In genomic region chr12:84053679-84054391, GRCm38 (mm10) we compare ENCODE assay signal across 9 mouse cellular contexts. TPM values are rescaled to one million over a fixed set of nuclear protein-coding genes. Genes with fewer than 3 reads are reported as not detected.
DNase-seq lines count a peak whose midpoint lies in the region; ATAC-seq and TF ChIP-seq lines count a peak whose summit lies in the region.
"Had no signal": no experiment of that assay in that cellular context is flagged by ENCODE, and none has a peak within 500 bp of the region (broad histone marks: within the 10 kb centered on the region; RNA-seq: fewer than 3 reads in every experiment).

No protein-coding gene starts in this region.

- peak in 1 of 2 experiments; percentile 35 for DNase-seq in layer of hippocampus, adult 2 months (ENCODE audit: low spot score in 2 of 2)
- no peak for DNase-seq in layer of hippocampus, adult 9-11 months
- DNase-seq in embryo, embryonic 9.5 days (ENCODE audit: extremely low spot score), result peak; percentile 29
- DNase-seq in spleen, postnatal 14 days (ENCODE audit: low spot score in 2 of 2), result no peak
- DNase-seq in thymus, postnatal 36 days, result no peak

- H3K27me3 ChIP-seq in hindbrain, embryonic 12.5 days, result peaks cover 29% of the 10 kb centered on the region
- H3K27me3 ChIP-seq in limb, embryonic 15.5 days, result peaks cover 16% of the 10 kb centered on the region
- H3K27me3 ChIP-seq in neural tube, embryonic 14.5 days (ENCODE audit: control insufficient read depth, insufficient read depth, low read length), result peaks cover 7% of the 10 kb centered on the region; the same call in 1 of the 2 replicates

- TF ChIP-seq CTCF in layer of hippocampus, adult 2 months (conservative IDR thresholded peaks at IDR 0.05), result peak; percentile 29; the same call in 1 of the 2 replicates

- peak overlapping the region; percentile 84 for H3K4me2 ChIP-seq in hindbrain, embryonic 12.5 days (replicated peaks)
- H3K4me2 ChIP-seq in limb, embryonic 15.5 days, result peak overlapping the region; percentile 84
- peak overlapping the region; percentile 56 for H3K4me2 ChIP-seq in neural tube, embryonic 14.5 days (ENCODE audit: low read depth, low read length)

- 5% methylated on average over 26 of the region's 46 CpGs for WGBS in hindbrain, embryonic 12.5 days
- WGBS in limb, embryonic 15.5 days, result 2% methylated on average over 41 of the region's 46 CpGs
- WGBS in neural tube, embryonic 14.5 days, result 3% methylated on average over 35 of the region's 46 CpGs

- H3K27ac ChIP-seq in layer of hippocampus, adult 2 months, result peak overlapping the region; percentile 39; the same call in 1 of the 2 replicates
- no peak overlapping the region for H3K27ac ChIP-seq in hindbrain, embryonic 12.5 days
- no peak overlapping the region for H3K27ac ChIP-seq in limb, embryonic 15.5 days
- no peak overlapping the region for H3K27ac ChIP-seq in neural tube, embryonic 14.5 days (ENCODE audit: low read depth, low read length)

- no peaks in the 10 kb centered on the region; the same call in 1 of the 2 replicates for H3K9me3 ChIP-seq in hindbrain, embryonic 12.5 days (replicated peaks)
- no peaks in the 10 kb centered on the region for H3K9me3 ChIP-seq in limb, embryonic 15.5 days
- no peaks in the 10 kb centered on the region for H3K9me3 ChIP-seq in neural tube, embryonic 14.5 days (ENCODE audit: control insufficient read depth, low read length)

- peaks cover 4% of the 10 kb centered on the region for H3K4me1 ChIP-seq in hindbrain, embryonic 12.5 days
- peaks cover 6% of the 10 kb centered on the region for H3K4me1 ChIP-seq in limb, embryonic 15.5 days
- no peaks in the 10 kb centered on the region for H3K4me1 ChIP-seq in neural tube, embryonic 14.5 days (ENCODE audit: control insufficient read depth, insufficient read depth, low read length)

- H3K9ac ChIP-seq in hindbrain, embryonic 12.5 days, result peak overlapping the region; percentile 60
- H3K9ac ChIP-seq in limb, embryonic 15.5 days, result peak overlapping the region; percentile 35; the same call in 1 of the 2 replicates
- peak overlapping the region; percentile 32; the same call in 1 of the 2 replicates for H3K9ac ChIP-seq in neural tube, embryonic 14.5 days (replicated peaks; ENCODE audit: low read depth, low read length)

- peak overlapping the region; percentile 58 for H3K4me3 ChIP-seq in layer of hippocampus, adult 2 months
- H3K4me3 ChIP-seq in hindbrain, embryonic 12.5 days, result peak overlapping the region; percentile 49
- H3K4me3 ChIP-seq in limb, embryonic 15.5 days, result peak overlapping the region; percentile 43
- H3K4me3 ChIP-seq in neural tube, embryonic 14.5 days (ENCODE audit: low read depth, low read length), result peak overlapping the region; percentile 36

- H3K36me3 ChIP-seq in hindbrain, embryonic 12.5 days, result no peaks in the 10 kb centered on the region
- no peaks in the 10 kb centered on the region for H3K36me3 ChIP-seq in limb, embryonic 15.5 days
- no peaks in the 10 kb centered on the region for H3K36me3 ChIP-seq in neural tube, embryonic 14.5 days (ENCODE audit: control insufficient read depth, insufficient read depth, low read length)

- ATAC-seq in hindbrain, embryonic 12.5 days (ENCODE audit: low FRiP score), result no peak
- ATAC-seq in limb, embryonic 15.5 days (ENCODE audit: insufficient number of reproducible peaks, low FRiP score, low TSS enrichment, low read depth), result no peak
- no peak for ATAC-seq in neural tube, embryonic 14.5 days (ENCODE audit: low read depth)

RNA-seq across cellular contexts. Expression of gene Acot3, which starts 1.9 kb away (rescaled TPM):
- 1 to 10 TPM; 2.7 to 4.0 TPM for total RNA-seq in layer of hippocampus, adult 2 months (2021)
- 0.34 and 0.61 TPM in 2 replicates for polyA plus RNA-seq in hindbrain, embryonic 12.5 days (2016; fragmentation: Nextera tagmentation; extraction: Ambion mirVana)
- polyA plus RNA-seq in limb, embryonic 15.5 days (2015; fragmentation: Nextera tagmentation; extraction: Ambion mirVana), result not detected in 2 replicates
- 1.8 TPM in 2 replicates for polyA plus RNA-seq in neural tube, embryonic 14.5 days (2014; fragmentation: Nextera tagmentation; extraction: Ambion mirVana)

RNA-seq across cellular contexts. Expression of gene Gm49366, which starts 15.1 kb away (rescaled TPM):
- total RNA-seq in layer of hippocampus, adult 2 months (2021), result 1 to 10 TPM in 1 of 2 experiments, not detected in 1; 2.9 TPM
- not detected in 2 replicates for polyA plus RNA-seq in hindbrain, embryonic 12.5 days (2016; fragmentation: Nextera tagmentation; extraction: Ambion mirVana)
- polyA plus RNA-seq in limb, embryonic 15.5 days (2015; fragmentation: Nextera tagmentation; extraction: Ambion mirVana), result not detected in 2 replicates
- not detected in 2 replicates for polyA plus RNA-seq in neural tube, embryonic 14.5 days (2014; fragmentation: Nextera tagmentation; extraction: Ambion mirVana)
- total RNA-seq: left cerebral cortex, postnatal 10 days had no signal

RNA-seq across cellular contexts. Expression of gene Acot5, which starts 15.3 kb away (rescaled TPM):
- total RNA-seq in layer of hippocampus, adult 2 months (2021), result 1 to 10 TPM; 7.1 to 8.1 TPM
- not detected in 2 replicates for polyA plus RNA-seq in hindbrain, embryonic 12.5 days (2016; fragmentation: Nextera tagmentation; extraction: Ambion mirVana)
- not detected in 2 replicates for polyA plus RNA-seq in limb, embryonic 15.5 days (2015; fragmentation: Nextera tagmentation; extraction: Ambion mirVana)
- 0.21 and 0.25 TPM in 2 replicates for polyA plus RNA-seq in neural tube, embryonic 14.5 days (2014; fragmentation: Nextera tagmentation; extraction: Ambion mirVana)

RNA-seq across cellular contexts. Expression of gene Acot4, which starts 15.7 kb away (rescaled TPM):
- total RNA-seq in layer of hippocampus, adult 2 months (2021), result 1 to 10 TPM; 3.2 to 3.4 TPM
- 0.25 and 0.59 TPM in 2 replicates for polyA plus RNA-seq in hindbrain, embryonic 12.5 days (2016; fragmentation: Nextera tagmentation; extraction: Ambion mirVana)
- polyA plus RNA-seq in limb, embryonic 15.5 days (2015; fragmentation: Nextera tagmentation; extraction: Ambion mirVana), result 0.17 and 0.37 TPM in 2 replicates
- polyA plus RNA-seq in neural tube, embryonic 14.5 days (2014; fragmentation: Nextera tagmentation; extraction: Ambion mirVana), result 0.47 and 0.59 TPM in 2 replicates

RNA-seq across cellular contexts. Expression of gene Acot1, which starts 44.5 kb away (rescaled TPM):
- 10 to 100 TPM; 27.0 to 28.3 TPM for total RNA-seq in layer of hippocampus, adult 2 months (2021)
- 60.6 and 70.2 TPM in 2 replicates for polyA plus RNA-seq in hindbrain, embryonic 12.5 days (2016; fragmentation: Nextera tagmentation; extraction: Ambion mirVana)
- polyA plus RNA-seq in limb, embryonic 15.5 days (2015; fragmentation: Nextera tagmentation; extraction: Ambion mirVana), result 58.3 and 59.5 TPM in 2 replicates
- 93.6 and 93.9 TPM in 2 replicates for polyA plus RNA-seq in neural tube, embryonic 14.5 days (2014; fragmentation: Nextera tagmentation; extraction: Ambion mirVana)
